Mouse (Mus musculus): Measurements from ENCODE around the gene Riox1.

DNA sequence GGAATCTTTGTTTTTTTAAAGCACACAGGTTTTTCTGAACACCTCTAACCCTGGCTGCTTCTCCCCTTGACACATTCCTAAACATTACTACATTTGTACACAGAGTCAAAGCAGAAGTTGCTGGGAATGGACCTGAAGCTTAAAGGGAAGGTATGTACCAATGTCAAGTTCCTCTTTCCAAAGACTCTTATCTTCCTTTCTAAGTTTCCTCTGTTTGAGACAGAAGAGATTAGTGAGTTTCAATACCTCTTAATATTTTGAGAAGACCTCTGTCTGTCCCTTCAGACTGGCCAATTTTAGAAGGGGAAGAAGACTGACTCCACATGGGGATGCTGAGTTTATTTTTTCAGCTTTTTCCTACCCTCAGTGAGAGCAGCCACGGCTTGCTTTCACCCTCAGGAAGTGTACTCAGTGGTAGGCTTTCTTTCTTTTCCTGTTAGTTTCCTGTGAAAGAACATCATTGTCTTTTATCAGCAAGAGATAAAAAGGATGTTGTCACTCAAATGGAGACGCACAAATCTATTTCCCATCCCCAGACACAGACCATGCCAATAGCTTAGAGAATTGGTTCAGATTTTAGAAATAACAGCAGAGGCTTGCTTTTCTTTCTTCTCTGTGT, 21.1 kb upstream of the Riox1 start:
- no peak for TF ChIP-seq CTCF (IDR thresholded peaks at IDR 0.05; ENCODE audit: control insufficient read depth, insufficient read depth, insufficient read length)
- TF ChIP-seq MYOG (IDR thresholded peaks at IDR 0.05; ENCODE audit: control insufficient read depth, extremely low read depth, insufficient read length): no peak
- TF ChIP-seq USF1 (IDR thresholded peaks at IDR 0.05; ENCODE audit: low read depth): no peak
- no peak for TF ChIP-seq MAX (IDR thresholded peaks at IDR 0.05)
